ENCODE assay signal across 19 mouse cellular contexts in the genomic region with DNA sequence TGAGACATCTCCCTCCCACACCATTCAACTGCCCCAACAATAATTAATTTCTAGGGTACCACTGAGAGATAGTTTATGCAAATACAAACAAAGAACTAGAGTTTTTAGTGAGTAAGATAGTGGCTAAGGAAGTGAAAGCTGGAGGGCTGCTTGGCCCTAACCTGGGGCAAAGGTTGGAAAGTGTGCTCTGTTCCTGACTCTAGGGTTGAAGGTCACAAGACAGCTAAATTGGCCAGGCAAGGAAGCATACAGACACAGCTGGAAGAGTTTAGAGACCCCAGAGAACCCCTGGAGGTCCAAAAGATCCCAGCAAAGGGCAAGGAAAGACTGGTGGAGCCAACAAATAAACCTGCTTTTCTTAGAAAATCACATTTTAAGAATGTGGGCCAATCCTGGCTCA. TPM values are rescaled to one million over a fixed set of nuclear protein-coding genes. Genes with fewer than 3 reads are reported as not detected.
"Had no signal": no experiment of that assay in that cellular context is flagged by ENCODE, and none has a peak within 500 bp of the region (broad histone marks: within the 10 kb centered on the region; RNA-seq: fewer than 3 reads in every experiment).

No protein-coding gene starts in this region.

- ATAC-seq: liver, postnatal 0 days; lung, postnatal 0 days; midbrain, embryonic 15.5 days had no signal

- H3K27me3 ChIP-seq: limb, embryonic 13.5 days; midbrain, embryonic 12.5 days; midbrain, embryonic 15.5 days; neural tube, embryonic 12.5 days; neural tube, embryonic 15.5 days had no signal

- H3K9me3 ChIP-seq: midbrain, embryonic 12.5 days; midbrain, embryonic 15.5 days; neural tube, embryonic 12.5 days; neural tube, embryonic 15.5 days had no signal

- H3K4me2 ChIP-seq: limb, embryonic 13.5 days; lung, embryonic 14.5 days; midbrain, embryonic 12.5 days; midbrain, embryonic 15.5 days; neural tube, embryonic 12.5 days; neural tube, embryonic 15.5 days had no signal

- DNase-seq: kidney, postnatal 25 days; layer of hippocampus, postnatal 36 days; liver; liver, postnatal 0 days; lung, embryonic 14.5 days; thymus, adult 2 months; thymus, postnatal 14 days; thymus, postnatal 4 days had no signal

- H3K27ac ChIP-seq: kidney, postnatal 0 days; left cerebral cortex, adult 2 months; limb, embryonic 13.5 days; liver, embryonic 14.5 days; macrophage; midbrain, embryonic 12.5 days; midbrain, embryonic 15.5 days; neural tube, embryonic 12.5 days; neural tube, embryonic 15.5 days; stomach, postnatal 0 days had no signal

- H3K4me1 ChIP-seq: midbrain, embryonic 12.5 days; midbrain, embryonic 15.5 days; neural tube, embryonic 12.5 days; neural tube, embryonic 15.5 days had no signal

- H3K36me3 ChIP-seq: limb, embryonic 13.5 days; midbrain, embryonic 12.5 days; midbrain, embryonic 15.5 days; neural tube, embryonic 12.5 days; neural tube, embryonic 15.5 days had no signal

- H3K4me3 ChIP-seq: left cerebral cortex, adult 2 months; limb, embryonic 13.5 days; midbrain, embryonic 12.5 days; midbrain, embryonic 15.5 days; neural tube, embryonic 12.5 days; neural tube, embryonic 15.5 days had no signal

- H3K9ac ChIP-seq: limb, embryonic 13.5 days; liver, embryonic 14.5 days; liver, postnatal 0 days; lung, embryonic 14.5 days; midbrain, embryonic 12.5 days; midbrain, embryonic 15.5 days; neural tube, embryonic 12.5 days; neural tube, embryonic 15.5 days had no signal

RNA-seq across cellular contexts. Expression of a gene that starts 50.2 kb away (rescaled TPM):
- polyA plus RNA-seq: macrophage had no signal
